Mouse (Mus musculus): Measurements from ENCODE around the gene Lclat1. TPM values are rescaled to one million over a fixed set of nuclear protein-coding genes. Genes with fewer than 3 reads are reported as not detected.

Lclat1 gene
- total RNA-seq, 2 experiments from 2014 or later, result 32.6 to 36.9 TPM

DNA sequence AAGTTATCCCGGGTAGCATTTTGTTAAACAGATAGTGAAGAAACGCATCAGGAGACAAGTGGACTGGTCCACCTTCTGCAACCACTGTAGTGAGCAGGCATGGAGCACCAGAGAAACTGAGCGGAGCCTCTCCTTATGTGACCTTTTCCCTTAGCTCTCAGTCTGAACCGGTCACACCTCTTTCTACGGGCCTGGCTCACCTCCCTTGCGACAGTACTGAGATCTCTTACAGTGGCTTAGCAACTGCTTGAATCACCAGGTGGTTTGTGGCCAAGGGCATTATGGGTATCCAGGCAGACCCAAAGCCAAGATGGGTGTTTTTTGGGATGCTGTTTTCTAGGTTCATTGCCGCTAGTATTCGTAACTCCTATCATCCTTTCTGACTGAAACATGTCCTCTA is 16.4 kb upstream of the Lclat1 start:
- DNase-seq, result no peak

DNA sequence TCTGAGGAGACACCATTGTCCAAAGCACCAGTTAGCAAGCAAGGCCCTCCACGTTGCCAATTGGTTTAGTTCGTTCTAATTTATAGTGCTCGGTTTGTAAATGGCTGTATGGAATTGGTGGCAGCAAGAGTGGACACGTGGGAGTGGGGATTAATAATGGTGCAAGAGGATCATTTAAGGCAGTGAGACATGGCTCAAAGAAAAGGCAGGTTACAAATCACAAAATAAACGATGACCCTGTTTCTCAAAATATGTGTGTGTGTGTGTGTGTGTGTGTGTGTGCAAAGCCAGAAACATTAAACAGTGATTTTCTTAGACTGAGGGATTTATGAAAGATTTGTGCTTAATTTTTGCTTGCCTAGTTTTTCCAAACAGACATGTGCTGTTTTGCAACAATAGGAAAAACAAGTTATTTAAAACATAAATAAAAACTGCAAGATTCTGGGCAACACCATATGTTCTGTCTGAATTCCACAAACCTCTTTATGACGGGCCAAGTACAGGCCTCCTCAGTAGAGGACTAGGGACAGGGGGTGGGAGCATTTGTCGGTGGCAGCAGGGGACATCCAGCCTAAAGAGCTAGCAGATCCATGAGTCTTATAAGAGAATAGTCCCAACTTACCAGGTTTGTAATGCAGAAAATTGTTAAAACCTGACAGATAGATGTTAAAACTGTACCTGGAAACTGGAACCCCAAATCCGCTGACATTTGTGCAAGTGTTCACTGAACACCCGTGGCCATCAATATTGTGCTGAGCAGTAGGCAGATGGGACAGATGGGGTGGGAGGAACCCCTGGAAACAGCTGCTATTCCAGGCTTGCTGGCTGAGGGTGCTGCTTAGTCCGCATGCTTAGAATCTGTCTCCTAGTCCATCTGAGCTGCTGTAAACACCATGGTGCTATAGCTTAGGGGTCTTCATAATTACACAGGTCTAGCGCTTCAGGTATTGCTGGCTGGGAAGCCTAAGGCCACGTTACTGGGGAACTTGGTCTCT is 15.4 kb upstream of the Lclat1 start:
- no peak for DNase-seq

DNA sequence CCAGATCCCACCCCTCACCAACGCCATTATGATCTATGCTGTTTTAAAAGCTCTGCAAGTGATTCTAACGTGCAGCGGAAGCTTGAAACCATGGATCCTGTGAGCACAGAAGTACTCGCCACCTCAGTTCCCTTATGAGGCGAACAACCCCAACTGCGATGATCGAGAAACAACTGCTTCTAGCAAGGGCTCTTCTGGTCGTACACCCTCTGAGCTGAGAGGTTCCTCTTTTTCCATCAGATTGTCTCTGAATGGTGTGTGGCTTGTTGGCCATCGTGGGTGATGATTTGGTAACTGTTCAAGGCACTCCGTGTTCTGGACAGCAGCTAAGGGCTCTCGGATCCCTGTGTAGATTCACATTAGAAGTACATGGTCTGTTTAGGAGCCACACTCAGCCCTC is 12.7 kb upstream of the Lclat1 start:
- no peak for DNase-seq

DNA sequence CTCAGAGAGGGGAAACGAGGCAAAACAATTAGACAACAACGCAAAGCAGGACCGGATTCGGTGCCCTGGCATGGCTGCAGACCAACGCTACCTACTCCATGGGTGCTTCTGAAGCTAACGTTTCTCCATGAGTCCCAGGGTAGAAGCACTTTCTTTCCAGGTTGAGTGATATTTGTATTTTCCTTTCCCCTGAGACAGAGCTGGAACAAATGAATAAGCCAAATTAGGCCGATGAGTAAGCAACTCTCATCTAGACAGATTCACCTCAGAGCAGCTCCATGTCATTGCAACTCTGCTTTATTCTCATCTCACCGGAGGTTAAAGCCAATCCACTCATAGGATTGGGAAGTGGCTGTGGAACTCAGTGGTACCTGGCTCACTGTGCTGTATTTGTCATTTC is 12.2 kb upstream of the Lclat1 start:
- DNase-seq, result no peak

DNA sequence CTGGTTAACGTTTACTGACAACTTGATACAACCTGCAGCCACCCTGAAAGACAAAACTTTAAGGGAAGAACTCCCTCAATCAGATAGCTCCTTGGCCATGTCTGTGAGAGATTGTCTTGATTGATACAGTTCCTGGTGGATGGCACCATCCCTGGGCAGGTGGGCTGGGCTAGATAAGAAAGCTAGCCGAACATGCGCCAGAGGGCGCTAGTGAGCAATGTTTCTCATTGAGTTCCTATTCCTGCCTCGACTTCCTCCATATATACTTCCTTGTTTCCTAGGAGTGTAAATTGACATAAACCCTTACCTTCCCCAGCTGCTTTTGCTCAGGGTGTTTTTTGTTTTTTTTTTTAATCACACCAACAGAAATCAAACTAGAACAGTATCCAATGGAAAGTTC is 11.3 kb upstream of the Lclat1 start:
- peak in 1 of 2 experiments; percentile 14 for DNase-seq

DNA sequence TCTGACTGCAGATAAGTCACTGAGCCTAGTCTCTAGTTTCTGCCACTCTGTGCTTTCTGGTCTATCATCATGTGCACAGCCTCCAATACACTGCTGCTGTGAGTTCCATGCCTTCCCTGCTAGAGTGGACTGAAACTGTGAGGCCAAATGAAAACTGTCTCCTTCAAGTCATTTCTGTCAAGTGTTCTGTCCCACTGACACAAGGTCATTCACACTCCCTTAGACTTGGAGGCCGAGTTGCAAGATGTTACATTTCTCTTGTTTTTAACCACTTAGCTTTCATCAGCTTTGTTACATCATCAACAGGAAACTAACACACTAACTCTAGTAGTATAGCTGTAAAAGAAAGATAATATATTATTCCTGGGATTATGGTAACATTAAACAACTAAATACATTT is 9.1 kb upstream of the Lclat1 start:
- no peak for DNase-seq

DNA sequence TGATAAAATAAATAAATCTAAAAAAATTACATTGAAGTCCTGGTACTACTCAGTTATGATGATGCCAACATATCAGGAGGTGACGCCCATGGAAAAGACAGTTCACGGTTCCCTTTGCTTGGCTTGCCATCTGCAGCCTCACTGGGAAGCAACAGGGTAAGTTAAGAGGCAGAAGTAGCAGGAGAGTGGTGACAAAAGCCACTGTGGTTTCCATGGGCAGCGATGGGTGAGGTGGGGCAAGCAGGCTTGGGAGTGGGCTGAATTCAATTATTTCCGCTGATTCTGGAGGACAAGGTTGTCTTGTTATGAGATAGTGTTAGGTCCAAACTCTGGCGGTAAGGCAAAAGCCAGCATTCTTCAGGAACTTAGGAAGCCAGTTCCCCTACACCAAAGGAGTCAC is 7.4 kb upstream of the Lclat1 start:
- no peak for DNase-seq

DNA sequence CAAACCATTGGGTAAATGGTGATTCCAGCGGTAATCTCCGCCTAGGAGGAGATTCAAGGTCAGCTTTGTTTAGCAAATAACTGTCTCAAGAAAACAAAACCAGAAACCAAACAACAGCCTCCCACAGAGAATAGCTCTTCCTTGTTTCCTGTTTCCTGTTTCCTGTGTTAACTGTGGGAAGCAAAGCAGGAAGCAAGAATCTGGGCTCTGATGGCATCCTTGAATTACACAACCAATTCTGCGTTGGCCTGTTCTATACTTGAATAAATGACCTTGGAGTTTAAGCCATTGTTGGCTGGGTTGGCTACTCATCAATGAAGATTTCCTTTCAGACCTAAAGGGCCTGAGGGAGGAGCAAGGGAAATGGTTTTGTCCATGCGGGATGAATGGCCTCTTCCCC is 5.2 kb upstream of the Lclat1 start:
- no peak for DNase-seq

DNA sequence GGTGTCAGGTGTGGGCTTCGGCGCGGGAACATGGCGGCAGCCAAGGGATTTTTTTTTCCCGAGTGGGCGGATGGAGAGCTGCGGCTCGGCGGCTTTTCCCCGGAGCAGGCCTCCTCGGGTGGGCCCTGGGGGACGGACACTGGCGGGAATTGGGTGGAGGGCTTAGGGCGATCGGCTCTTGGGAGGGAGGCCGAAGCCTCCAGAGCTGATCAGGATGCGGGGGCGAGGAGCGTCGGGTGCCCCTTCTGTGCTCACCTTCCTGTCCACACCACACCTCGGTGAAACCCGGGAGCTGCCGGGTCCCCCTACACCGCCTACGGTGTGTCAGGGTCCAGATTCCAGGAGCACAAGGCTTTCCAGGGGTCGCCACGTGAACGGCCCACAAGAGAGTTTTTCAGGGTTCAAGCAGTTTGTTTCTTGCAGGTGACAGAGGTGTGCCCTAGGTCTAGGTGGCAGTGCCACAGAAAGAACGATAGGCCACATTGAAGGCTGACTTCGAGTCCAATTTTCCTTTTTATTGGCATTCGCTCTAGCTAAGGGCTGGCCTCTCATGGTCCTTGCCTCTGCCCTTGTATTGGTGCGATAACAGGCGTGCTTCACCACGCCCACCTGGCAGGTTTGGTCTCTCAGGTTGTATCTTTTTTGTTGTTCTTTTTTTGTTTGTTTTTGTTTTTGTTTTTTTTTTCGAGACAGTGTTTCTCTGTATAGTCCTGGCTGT is 544 bp downstream of the Lclat1 start:
- DNase-seq, result peak in 1 of 2 experiments; percentile 7

DNA sequence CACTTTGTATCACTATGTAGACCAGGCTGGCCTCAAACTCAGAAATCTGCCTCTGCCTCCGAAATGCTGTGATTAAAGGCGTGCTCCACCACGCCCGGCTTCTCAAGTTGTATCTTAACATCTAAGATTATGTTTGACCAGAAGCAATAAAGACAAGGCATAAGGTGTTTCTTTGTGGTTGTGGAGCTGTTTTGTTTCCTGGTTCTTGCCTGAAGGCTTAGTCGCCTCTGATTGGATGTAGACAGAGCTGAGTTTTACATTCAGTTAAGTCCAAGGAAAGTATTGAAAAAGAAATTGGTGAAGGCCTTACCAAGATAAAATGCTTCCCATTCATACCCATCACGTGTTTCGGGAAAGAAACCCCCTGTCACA is 1.1 kb downstream of the Lclat1 start:
- no peak for DNase-seq

DNA sequence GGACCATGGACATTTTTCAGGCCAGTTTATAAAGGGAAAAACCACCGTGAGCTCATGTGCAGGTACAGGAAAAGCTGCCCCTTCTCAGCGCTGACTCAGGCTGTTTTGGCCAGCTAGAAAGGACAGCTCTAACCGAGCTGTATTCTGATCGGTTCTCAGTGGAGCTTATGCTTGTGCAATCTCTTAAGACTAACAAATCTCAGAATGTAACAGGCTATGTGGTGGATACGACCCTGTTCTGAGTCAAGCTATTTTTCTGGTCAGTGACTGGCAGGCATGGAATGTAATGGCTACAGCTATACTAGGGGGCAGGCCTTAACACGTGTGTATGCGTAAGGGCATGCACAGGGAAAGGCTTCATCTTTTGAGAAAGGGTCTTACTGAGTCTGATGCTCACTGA is 4.3 kb downstream of the Lclat1 start:
- DNase-seq, result no peak

DNA sequence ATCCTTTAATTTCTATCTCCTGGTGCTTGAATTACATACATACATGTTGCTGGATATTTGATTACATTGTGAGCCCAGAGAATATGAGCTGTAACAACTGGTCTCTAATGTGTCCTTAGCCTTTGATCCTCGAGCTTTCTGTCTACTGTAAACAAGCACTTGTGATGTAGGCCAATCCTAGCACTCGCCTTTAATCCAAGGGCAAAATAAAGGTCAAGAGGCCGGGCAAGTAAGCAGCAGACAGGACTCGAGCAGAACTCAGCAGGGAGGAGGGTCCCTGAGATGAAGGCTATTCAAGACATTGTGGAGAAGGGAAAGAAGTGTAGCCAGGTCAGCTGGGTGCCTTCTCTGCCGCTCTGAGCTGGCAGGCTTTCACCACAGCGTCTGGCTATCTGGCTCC is 4.8 kb downstream of the Lclat1 start:
- no peak for DNase-seq

DNA sequence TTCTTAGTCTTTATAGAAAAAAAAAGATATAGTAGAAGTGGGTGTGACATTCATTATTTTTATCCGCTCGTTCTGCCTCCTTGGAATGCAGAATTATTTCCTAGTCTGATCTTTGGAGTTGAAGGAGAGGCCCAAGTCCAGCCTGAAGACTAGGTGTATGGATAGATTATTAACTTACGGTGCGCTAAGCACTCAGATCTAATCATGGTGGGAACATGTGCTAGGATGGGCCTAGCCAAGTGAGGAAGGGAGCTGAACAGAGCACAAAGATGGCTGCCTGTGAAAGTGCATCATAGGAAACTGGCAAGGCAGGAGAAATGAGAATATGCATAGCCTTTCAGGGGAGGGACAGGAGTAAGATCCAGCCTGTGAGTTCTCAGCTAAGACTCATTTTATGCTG is 5.4 kb downstream of the Lclat1 start:
- DNase-seq, result no peak

DNA sequence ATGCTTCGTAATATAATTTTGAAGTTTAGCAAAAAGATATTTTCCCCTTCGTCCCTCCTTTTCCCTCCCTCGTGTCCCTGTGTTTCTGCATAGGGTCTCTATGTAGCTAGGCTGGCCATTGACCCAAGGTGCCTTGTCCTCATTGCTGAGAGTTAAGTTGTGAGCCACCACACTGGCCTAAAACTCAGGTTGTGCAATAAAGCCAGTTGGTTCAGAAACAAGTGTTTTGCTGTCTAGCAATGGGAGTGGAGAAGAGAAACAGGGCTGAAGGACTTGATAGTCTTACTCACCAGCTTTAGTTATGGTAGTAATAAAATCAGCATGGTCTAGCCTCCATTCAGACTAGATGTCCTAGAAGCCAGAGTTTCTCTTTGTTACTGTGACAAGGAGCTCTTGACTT is 10.3 kb downstream of the Lclat1 start:
- no peak for DNase-seq

DNA sequence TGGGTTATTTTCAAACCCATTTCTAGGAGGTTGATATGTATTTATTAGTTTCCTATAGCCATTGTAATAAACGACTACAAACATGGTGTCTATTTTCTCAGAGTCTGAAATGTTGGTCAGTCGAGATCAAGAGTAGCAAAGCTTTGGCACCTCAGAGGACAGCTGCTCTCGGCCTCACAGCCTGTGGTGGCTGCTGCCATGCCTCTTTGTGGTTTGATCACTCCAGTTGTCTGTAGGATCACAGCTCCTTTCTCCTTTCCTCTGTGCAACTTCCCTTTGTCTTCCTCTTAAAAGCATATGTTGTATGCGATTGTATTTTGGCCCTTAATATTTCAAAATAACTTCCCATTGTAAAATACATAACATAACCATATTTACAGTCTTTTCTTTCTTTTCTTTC is 10.9 kb downstream of the Lclat1 start:
- no peak for DNase-seq

DNA sequence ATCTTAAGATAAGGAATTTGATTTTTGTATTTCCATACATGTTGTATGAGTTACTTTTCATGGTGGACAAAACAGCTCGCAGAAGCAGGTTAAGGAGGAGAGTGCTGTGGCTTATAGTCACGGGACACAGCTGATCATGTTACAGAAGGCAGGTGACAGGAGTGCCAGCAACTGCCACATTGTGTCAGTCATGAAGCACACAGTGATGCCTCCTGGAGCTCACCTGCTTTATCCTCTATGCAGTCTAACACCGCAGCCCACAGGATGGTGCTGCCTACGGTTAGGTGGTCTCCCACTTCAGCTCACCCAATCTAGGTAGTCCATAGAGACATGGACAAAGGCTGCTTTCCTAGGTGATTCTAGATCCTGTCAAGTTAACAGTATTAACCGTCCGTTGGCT is 11.4 kb downstream of the Lclat1 start:
- DNase-seq, result no peak

DNA sequence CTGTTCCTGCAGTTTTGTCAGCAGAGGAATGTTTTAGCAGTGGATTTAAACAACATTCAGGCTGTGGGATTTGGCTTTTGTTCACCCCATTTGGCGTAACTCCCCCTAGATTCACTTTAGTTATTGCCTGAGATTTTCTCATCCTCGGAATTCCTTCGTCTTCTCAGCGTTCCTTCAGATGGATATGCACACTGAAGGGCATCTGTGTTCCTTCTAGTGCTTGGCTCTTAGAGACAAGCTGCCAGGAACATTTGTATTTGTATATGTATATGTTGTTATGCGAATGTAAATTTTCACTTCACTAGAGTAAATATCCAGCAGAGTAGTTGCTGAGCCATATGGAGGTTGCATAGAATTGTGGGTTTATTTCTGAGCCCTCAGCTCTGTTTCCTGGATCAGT is 12.8 kb downstream of the Lclat1 start:
- DNase-seq, result no peak

DNA sequence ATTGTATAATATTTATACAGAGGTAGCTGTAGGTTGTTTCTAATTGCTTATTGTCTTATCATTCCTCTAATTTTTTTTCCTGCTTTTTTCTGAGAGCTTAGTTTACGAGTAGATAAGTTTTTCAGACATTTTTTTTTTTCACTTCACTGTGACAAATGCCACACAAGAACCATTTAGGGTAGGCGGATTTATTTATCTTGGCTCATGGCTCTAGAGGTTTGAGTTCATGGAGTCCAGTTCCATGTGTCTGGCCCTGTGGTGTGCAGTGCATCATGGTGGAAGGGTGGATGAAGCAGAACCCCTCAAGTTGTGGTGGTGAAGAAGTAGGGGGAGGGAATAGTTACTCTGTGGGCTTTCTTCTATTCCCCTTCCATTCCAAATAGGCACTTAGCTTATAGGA is 13.9 kb downstream of the Lclat1 start:
- no peak for DNase-seq

DNA sequence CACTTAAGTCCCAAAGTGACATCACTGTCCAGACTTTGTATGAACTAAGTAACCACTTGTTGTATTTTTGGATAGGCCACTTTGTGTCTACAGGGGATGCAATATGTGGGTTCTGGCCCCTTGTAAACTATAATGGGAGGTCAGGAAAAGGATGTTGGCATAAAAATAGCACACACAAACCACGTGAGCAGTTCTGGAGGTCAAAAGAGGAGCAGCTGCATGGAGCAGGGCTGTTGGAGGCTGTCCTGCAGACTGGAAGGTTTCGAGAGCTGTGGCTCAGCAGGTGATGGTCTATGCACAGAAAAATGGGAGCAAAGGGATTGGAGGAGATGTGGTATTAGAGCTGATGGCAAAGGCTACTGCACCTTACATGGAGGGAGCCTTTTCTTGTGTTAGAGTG is 18.6 kb downstream of the Lclat1 start:
- DNase-seq, result no peak

DNA sequence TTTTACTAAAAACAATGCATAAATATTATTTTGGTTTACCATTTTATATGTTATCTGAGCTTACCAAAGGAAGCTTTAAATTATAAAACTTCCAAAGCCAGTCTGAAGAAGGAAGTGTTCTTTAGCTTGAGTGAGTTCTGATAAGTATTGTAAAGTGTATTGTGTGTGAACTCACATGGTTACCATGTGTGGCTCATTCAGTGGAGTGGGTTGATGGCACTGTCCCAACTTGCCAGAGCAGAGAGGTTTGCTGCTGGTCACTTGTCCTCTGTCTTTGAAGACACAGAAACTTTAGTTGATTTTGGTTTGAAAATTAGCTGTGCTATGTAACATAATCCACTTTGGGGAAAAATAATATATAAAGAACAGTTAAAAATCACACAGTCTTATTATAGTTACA is 19.1 kb downstream of the Lclat1 start:
- DNase-seq, result no peak

DNA sequence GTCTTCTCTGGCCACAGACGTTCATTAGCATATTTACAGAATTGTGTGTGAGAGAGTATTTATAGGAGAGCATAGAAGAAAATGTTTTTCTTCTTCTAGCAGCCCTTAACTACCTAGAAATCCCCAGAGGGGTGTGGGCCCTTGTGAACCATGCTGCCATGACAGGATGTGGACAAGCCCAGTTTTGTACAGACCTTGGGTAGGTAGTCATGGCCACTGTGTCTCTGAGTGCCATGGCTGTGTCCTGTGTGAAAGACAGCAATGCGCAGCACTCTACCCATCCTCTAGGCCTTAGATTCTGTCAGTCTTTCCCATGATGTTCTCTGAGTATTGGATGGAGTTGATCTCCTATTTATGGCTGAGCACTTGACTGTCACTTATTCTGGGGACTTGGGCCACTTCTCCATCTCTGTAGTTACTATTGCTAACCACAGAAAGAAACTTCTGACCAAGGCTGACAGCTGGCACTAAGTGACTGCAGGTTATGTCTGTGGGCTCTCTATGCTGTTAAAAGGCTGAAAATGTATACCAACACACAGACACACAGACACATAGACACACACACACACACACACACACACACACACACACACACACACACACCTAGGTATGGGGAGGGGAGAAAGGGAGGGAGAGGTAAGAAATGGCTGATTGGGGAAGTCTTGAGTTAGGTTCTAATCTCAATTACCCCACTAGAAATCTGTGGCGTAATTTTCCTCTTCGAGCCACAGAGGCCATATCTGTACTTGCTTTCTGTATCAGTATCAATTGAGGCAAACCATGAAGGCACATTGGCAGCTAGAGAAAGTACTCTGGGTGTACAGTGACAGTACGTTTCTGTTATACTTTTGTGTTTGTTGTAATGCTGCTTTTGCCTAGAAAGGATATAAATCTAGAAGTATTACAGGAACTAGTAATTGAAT is 29.0 kb downstream of the Lclat1 start:
- no peak for DNase-seq

DNA sequence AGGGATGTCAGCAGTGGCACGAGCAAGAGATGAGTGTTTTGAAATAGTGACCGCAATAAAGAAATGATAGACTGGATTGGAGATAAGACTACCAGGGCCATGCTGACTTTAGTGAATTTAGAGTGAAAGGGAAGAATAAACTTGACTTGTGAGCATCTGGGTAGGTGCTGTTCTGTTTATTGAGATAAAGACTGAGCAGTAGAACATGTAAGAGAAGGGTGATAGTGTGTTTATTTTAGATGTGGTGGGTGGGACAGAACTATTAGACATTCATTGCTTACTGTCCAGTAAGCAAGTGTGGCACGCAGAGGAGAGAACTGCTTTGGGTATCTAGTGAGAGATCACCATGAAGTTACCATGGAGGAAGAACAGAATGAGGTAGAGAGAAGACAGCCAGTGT is 30.4 kb downstream of the Lclat1 start:
- no peak for DNase-seq

DNA sequence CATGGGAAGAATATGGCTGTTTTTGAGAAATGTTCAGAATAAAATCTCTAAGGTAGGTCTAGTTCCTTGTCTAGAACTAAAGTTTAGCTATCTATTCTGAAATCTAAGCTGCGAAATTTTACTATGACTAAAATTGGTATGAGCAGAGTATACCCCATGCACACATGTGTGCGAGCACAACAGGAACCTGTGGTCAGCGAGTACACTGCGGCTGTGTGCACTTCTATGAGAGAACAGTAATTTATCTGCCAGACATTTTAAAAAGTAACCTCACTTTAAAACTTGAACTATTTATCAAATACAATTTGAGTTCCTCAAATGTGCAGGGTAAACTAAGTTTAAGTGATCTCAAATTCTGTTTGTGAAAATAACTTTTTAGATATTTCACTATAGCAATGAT is 34.2 kb downstream of the Lclat1 start:
- no peak for DNase-seq

All from layer of hippocampus, postnatal 36 days (tissue).